Mouse (Mus musculus) CH12.LX (cell line): ENCODE data around the gene Sh3bp5. TPM values are rescaled to one million over a fixed set of nuclear protein-coding genes. Genes with fewer than 3 reads are reported as not detected.

Experiments
- DNase-seq: peaks from one replicate; pipeline ENCODE4 v3.0.0-alpha.2; 2013; ENCODE audit errors: extremely low read depth
- H3K27ac ChIP-seq: 2 replicates; pipeline ENCODE4 v1.5.1; 2012; ENCODE audit warnings: low read depth, mild to moderate bottlenecking, control low read depth, moderate library complexity; ENCODE audit not compliant: insufficient read depth
- H3K27me3 ChIP-seq: replicated peaks from 2 replicates; pipeline ENCODE3; 2012; ENCODE audit warnings: inconsistent platforms
- H3K36me3 ChIP-seq, 2 experiments: replicated peaks in 1 of 2; 2 replicates each; pipeline versions ENCODE3 to v1.6.1; 2012; ENCODE audit warnings: inconsistent platforms in 1 of 2, low read length in 1 of 2, mild to moderate bottlenecking in 1 of 2, mixed read lengths in 1 of 2, moderate library complexity in 1 of 2; ENCODE audit not compliant: control insufficient read depth in 1 of 2, insufficient read depth in 1 of 2
- H3K4me1 ChIP-seq, 2 experiments: 2 replicates each; pipeline ENCODE4 v1.6.1; 2012; ENCODE audit warnings: inconsistent platforms in 1 of 2, moderate library complexity in 1 of 2; ENCODE audit not compliant: insufficient read depth in 2 of 2, control insufficient read depth in 1 of 2
- H3K4me2 ChIP-seq: 2 replicates; pipeline ENCODE4 v1.6.1; 2012; ENCODE audit warnings: low read depth, mild to moderate bottlenecking, control low read depth; ENCODE audit not compliant: poor library complexity, insufficient read depth, severe bottlenecking
- H3K4me3 ChIP-seq, 3 experiments: fragments of 150-350 bp in 1 of 3; sonication (generic) in 1 of 3; replicated peaks in 1 of 3; 2 replicates each; pipeline versions ENCODE3 to v1.5.1; 2011 to 2012; ENCODE audit warnings: low read depth in 2 of 3, low read length in 2 of 3, mild to moderate bottlenecking in 2 of 3, moderate library complexity in 2 of 3, control low read depth in 1 of 3, improper control_type of control experiment in 1 of 3, inconsistent platforms in 1 of 3, mixed read lengths in 1 of 3; ENCODE audit not compliant: poor library complexity in 1 of 3
- H3K79me2 ChIP-seq: replicated peaks from 2 replicates; pipeline ENCODE4 v1.6.1; 2012; ENCODE audit warnings: mild to moderate bottlenecking, moderate library complexity; ENCODE audit not compliant: control insufficient read depth, poor library complexity, insufficient read depth, severe bottlenecking; ENCODE audit errors: extremely low read depth
- H3K9ac ChIP-seq: 2 replicates; pipeline ENCODE4 v1.6.1; 2012; ENCODE audit warnings: low read depth, mild to moderate bottlenecking, control low read depth, moderate library complexity; ENCODE audit not compliant: insufficient read depth
- H3K9me3 ChIP-seq: replicated peaks from 2 replicates; pipeline ENCODE3; 2012; ENCODE audit warnings: low read length, inconsistent platforms, mixed read lengths
- BHLHE40 ChIP-seq: IDR thresholded peaks from 2 replicates; pipeline ENCODE4 v1.6.1; 2011; ENCODE audit warnings: mild to moderate bottlenecking, low read depth, low read length, improper control_type of control experiment
- CHD1 ChIP-seq: IDR thresholded peaks from 2 replicates; pipeline ENCODE4 v1.6.1; 2012; ENCODE audit warnings: low read depth, low read length, improper control_type of control experiment, inconsistent platforms
- ELF1 ChIP-seq: IDR thresholded peaks from 2 replicates; pipeline ENCODE4 v1.6.1; 2014; ENCODE audit warnings: low read depth, mild to moderate bottlenecking, inconsistent platforms, low read length, improper control_type of control experiment
- EP300 ChIP-seq: IDR thresholded peaks from 2 replicates; pipeline ENCODE4 v1.6.1; 2011; ENCODE audit warnings: low read length, improper control_type of control experiment
- ETS1 ChIP-seq: conservative IDR thresholded peaks from 2 replicates; pipeline ENCODE4 v1.6.1; 2012; ENCODE audit warnings: low read depth, mild to moderate bottlenecking, inconsistent platforms, low read length, improper control_type of control experiment, moderate library complexity
- GABPA ChIP-seq: IDR thresholded peaks from 2 replicates; pipeline ENCODE4 v1.6.1; 2012; ENCODE audit warnings: low read depth, low read length, improper control_type of control experiment, inconsistent platforms; ENCODE audit not compliant: insufficient replicate concordance
- IRF4 ChIP-seq: IDR thresholded peaks from 2 replicates; pipeline ENCODE4 v1.6.1; 2014; ENCODE audit warnings: low read depth, mild to moderate bottlenecking, inconsistent platforms, low read length, improper control_type of control experiment
- JUN ChIP-seq: IDR thresholded peaks from 2 replicates; pipeline ENCODE4 v1.6.1; 2011; ENCODE audit warnings: low read depth, mild to moderate bottlenecking, low read length, improper control_type of control experiment, moderate library complexity; ENCODE audit not compliant: insufficient read depth
- JUND ChIP-seq: conservative IDR thresholded peaks from 2 replicates; pipeline ENCODE4 v1.6.1; 2011; ENCODE audit warnings: low read depth, low read length, improper control_type of control experiment
- MAZ ChIP-seq: IDR thresholded peaks from 2 replicates; pipeline ENCODE4 v1.6.1; 2012; ENCODE audit warnings: low read depth, mild to moderate bottlenecking, inconsistent platforms, low read length, improper control_type of control experiment, moderate library complexity
- MEF2A ChIP-seq: IDR thresholded peaks from 2 replicates; pipeline ENCODE4 v1.6.1; 2014; ENCODE audit warnings: low read depth, mild to moderate bottlenecking, inconsistent platforms, low read length, improper control_type of control experiment, borderline replicate concordance
- MXI1 ChIP-seq: IDR thresholded peaks from 2 replicates; pipeline ENCODE4 v1.6.1; 2011; ENCODE audit warnings: mild to moderate bottlenecking, low read depth, low read length, improper control_type of control experiment
- NRF1 ChIP-seq: IDR thresholded peaks from 2 replicates; pipeline ENCODE4 v1.6.1; 2014; ENCODE audit warnings: low read depth, mild to moderate bottlenecking, inconsistent platforms, low read length, improper control_type of control experiment, moderate library complexity
- POLR2AphosphoS2 ChIP-seq: IDR thresholded peaks from 2 replicates; pipeline ENCODE4 v1.6.1; 2011; ENCODE audit warnings: low read depth, low read length, improper control_type of control experiment
- SIN3A ChIP-seq: IDR thresholded peaks from 2 replicates; pipeline ENCODE4 v1.6.1; 2012; ENCODE audit warnings: low read length, improper control_type of control experiment, inconsistent platforms
- SMC3 ChIP-seq: IDR thresholded peaks from 2 replicates; pipeline ENCODE4 v1.6.1; 2011; ENCODE audit warnings: low read depth, low read length, improper control_type of control experiment
- TCF12 ChIP-seq: IDR thresholded peaks from 2 replicates; pipeline ENCODE4 v1.6.1; 2014; ENCODE audit warnings: low read depth, mild to moderate bottlenecking, inconsistent platforms, low read length, improper control_type of control experiment
- USF1 ChIP-seq: IDR thresholded peaks from 2 replicates; pipeline ENCODE4 v1.6.1; 2014; ENCODE audit warnings: low read depth, mild to moderate bottlenecking, inconsistent platforms, low read length, improper control_type of control experiment
- ZC3H11A ChIP-seq: IDR thresholded peaks from 2 replicates; pipeline ENCODE4 v1.6.1; 2012; ENCODE audit warnings: low read depth, mild to moderate bottlenecking, inconsistent platforms, low read length, improper control_type of control experiment
- dilution Hi-C: fragments of 300-500 bp; cut with MboI; formaldehyde crosslinking; loops from 2 replicates; pipeline ENCODE4 v1.14.3; 2020; ENCODE audit warnings: low sequenced_read_pairs; ENCODE audit not compliant: extremely low pct_unique_long_range_greater_than_20kb, extremely low pct_ligation_motif_present
- in situ Hi-C: fragments of 300-500 bp; cut with MboI; formaldehyde crosslinking; loops from 3 replicates; pipeline ENCODE4 v1.14.3; 2019; ENCODE audit warnings: low sequenced_read_pairs, low pct_ligation_motif_present, low pct_unique_long_range_greater_than_20kb, mixed read lengths
- polyA plus RNA-seq: library from polyadenylated mRNA; unstranded; fragments of >175 nt; gene quantifications from 2 replicates; pipeline ENCODE4 v1.2.1, GENCODE M21; 2012; ENCODE audit warnings: low read depth; ENCODE audit not compliant: insufficient read length
- total RNA-seq, 2 experiments: library from RNA; depleted of rRNA; stranded (reverse); fragments of 300-350 nt in 1 of 2; fragments of >200 nt in 1 of 2; gene quantifications; 2 replicates each; pipeline ENCODE4 v1.2.3; 2012 to 2014

Gene Sh3bp5
- total and polyA plus RNA-seq, 3 experiments, result 57.4 to 158 (median 64.6) TPM

DNA sequence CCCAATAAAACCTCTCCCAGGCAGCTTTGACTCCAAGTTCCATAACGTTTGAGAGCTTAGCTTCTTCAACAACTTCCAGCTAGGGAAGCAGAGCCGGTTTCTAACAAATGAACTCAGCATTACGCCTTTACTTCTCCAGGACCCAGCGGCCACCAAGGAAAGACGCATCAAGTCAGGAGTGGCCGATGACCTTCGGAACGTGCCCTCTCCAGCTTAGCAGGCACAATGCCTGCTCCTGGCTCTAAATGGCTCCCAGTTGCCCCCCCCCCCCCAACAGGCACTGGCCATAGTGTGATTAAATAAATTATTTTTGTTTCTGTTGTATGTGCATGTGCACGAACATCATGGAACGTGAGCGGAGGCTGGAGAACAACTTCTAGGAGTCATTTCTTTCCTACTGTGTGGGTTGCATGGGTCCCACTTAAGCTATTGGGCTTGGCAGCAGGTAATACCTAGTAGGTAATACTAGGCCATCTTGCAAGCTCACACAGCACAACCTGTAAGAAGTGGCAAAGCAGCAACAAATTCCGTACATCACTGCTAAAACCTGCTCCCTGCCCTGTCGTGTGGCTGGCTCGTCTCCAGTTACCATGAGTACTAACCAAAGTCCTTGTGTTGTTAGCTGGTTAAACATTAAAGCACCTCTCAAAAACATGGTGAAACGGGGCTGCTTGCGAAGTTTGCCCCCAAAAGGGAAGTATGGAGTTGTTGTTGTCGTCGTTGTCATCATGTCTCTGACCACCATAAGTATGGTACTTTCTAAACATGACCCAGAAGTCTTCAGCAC, 14.2 kb downstream of the Sh3bp5 start:
- dilution Hi-C loops, result no loop called here
- Histone ChIP-seq H3K4me2 (peak overlapping the region; percentile 60; the same call in 1 of the 2 replicates), H3K36me3 (peaks cover 25 to 85% of the 10 kb centered on the region in 2 experiments), H3K4me3 (no peak overlapping the region), H3K9me3 (peaks cover 16% of the 10 kb centered on the region), H3K27ac (peak overlapping the region; percentile 97), H3K79me2 (peaks cover 76% of the 10 kb centered on the region), H3K27me3 (no peaks in the 10 kb centered on the region), H3K4me1 (peaks cover 48 to 87% of the 10 kb centered on the region in 2 experiments), H3K9ac (0 out of 2 replicates have a peak overlapping the region, but pooled peaks have one; percentile 15)
- in situ Hi-C loops, result no loop called here
- TF ChIP-seq ELF1 (no peak), TCF12 (no peak), NRF1 (no peak), GABPA (no peak), POLR2AphosphoS2 (no peak)
- no peak for DNase-seq

DNA sequence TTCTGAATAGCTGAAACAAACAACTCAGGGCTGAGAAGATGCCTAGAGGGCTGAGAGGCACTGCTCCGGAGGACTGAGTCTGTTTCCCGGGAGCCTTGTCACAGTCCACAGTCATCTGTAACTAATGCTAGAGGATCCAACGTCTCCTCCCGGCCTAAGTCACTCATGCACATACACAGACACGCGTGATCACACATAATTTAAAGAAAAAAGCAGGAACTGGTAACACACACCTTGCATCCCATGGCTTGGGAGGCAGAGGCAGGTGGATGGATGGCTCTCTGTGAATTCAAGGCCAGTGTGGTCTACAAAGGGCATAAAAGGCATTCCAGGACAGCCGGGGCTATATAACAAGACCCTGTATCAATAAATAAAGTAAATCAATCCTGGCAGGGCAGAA, 14.9 kb downstream of the Sh3bp5 start:
- Histone ChIP-seq H3K4me3 (peak overlapping the region in 1 of 3 experiments; percentile 17), H3K4me1 (peaks cover 53 to 93% of the 10 kb centered on the region in 2 experiments), H3K27me3 (no peaks in the 10 kb centered on the region), H3K4me2 (peak overlapping the region; percentile 60), H3K9ac (peak overlapping the region; percentile 15), H3K36me3 (peaks cover 18 to 81% of the 10 kb centered on the region in 2 experiments), H3K27ac (peak overlapping the region; percentile 97), H3K9me3 (peaks cover 9% of the 10 kb centered on the region), H3K79me2 (peaks cover 69% of the 10 kb centered on the region)
- no peak for DNase-seq
- TF ChIP-seq SMC3 (no peak), USF1 (no peak), CHD1 (no peak), BHLHE40 (peak; percentile 27; the same call in 1 of the 2 replicates), SIN3A (no peak)
- in situ Hi-C loops, result no loop called here
- dilution Hi-C loops, result no loop called here

- Histone ChIP-seq H3K9ac (peak overlapping the region; percentile 15), H3K36me3 (peaks cover 14 to 81% of the 10 kb centered on the region in 2 experiments), H3K9me3 (peaks cover 5% of the 10 kb centered on the region), H3K4me2 (peak overlapping the region; percentile 60), H3K4me1 (peaks cover 56 to 97% of the 10 kb centered on the region in 2 experiments), H3K27ac (peak overlapping the region; percentile 97), H3K27me3 (no peaks in the 10 kb centered on the region), H3K4me3 (peak overlapping the region in 1 of 3 experiments; percentile 4), H3K79me2 (peaks cover 67% of the 10 kb centered on the region)
- TF ChIP-seq JUND (no peak), MEF2A (peak; percentile 92), MXI1 (0 out of 2 replicates have a peak, but pooled peaks have one; percentile 21), MAZ (0 out of 2 replicates have a peak, but pooled peaks have one; percentile 39), JUN (0 out of 2 replicates have a peak, but pooled peaks have one; percentile 4), EP300 (peak; percentile 34; the same call in 1 of the 2 replicates), IRF4 (peak; percentile 61), ETS1 (peak; percentile 66), ZC3H11A (no peak)
- dilution Hi-C loops, result no loop called here
- in situ Hi-C loops, result no loop called here
- DNase-seq, result peak; percentile 71
Measured at GRCm38 (mm10) chr14:31420562-31420961, 15.3 kb downstream of the Sh3bp5 start.
